Comparison of ENCODE assay signal across 17 mouse cellular contexts in genomic region chr11:53818794-53819193, GRCm38 (mm10). TPM values are rescaled to one million over a fixed set of nuclear protein-coding genes. Genes with fewer than 3 reads are reported as not detected.
A peak's percentile ranks its signal among the peaks of the same experiment; 100 is the strongest.
DNase-seq lines count a peak whose midpoint lies in the region.
"Had no signal": no experiment of that assay in that cellular context is flagged by ENCODE, and none has a peak within 500 bp of the region (broad histone marks: within the 10 kb centered on the region; RNA-seq: fewer than 3 reads in every experiment).

No protein-coding gene starts in this region.

- peak overlapping the region; percentile 66 for H3K27ac ChIP-seq in brown adipose tissue, adult 24 weeks (replicated peaks; ENCODE audit: low read depth, low read length)
- H3K27ac ChIP-seq: forebrain, embryonic 15.5 days; hindbrain, embryonic 13.5 days; limb, embryonic 12.5 days; liver, embryonic 15.5 days; neural tube, embryonic 15.5 days; stomach, postnatal 0 days had no signal

- H3K4me1 ChIP-seq in brown adipose tissue, adult 24 weeks (ENCODE audit: control insufficient read depth, insufficient read depth, insufficient read length, low read length) = peaks cover 46% of the 10 kb centered on the region
- H3K4me1 ChIP-seq: forebrain, embryonic 15.5 days; hindbrain, embryonic 13.5 days; liver, embryonic 15.5 days; neural tube, embryonic 15.5 days had no signal

- DNase-seq in gastrocnemius, postnatal 25 days = peak; percentile 43
- no peak for DNase-seq in gastrocnemius, postnatal 4 days (ENCODE audit: low spot score in 2 of 2)
- peak; percentile 44 for DNase-seq in heart, postnatal 25 days (ENCODE audit: low spot score)
- DNase-seq in kidney, postnatal 36 days = peak; percentile 55 to 74
- DNase-seq in yolk sac, embryonic 10.5 days (ENCODE audit: low spot score) = no peak
- DNase-seq in cerebellum, adult 11 months = no peak
- DNase-seq: cerebellum, adult 9-10 months; embryo, embryonic 11 days; retina, postnatal 1 day had no signal

- intact Hi-C loops in heart, postnatal 25 days (cut with DNase I) = loop anchor here (5.0 kb wide), 1 partner anchor 56 kb away; no protein-coding TSS in a partner anchor

- H3K4me3 ChIP-seq in brown adipose tissue, adult 24 weeks (ENCODE audit: insufficient read depth, low read depth, low read length) = no peak overlapping the region
- H3K4me3 ChIP-seq: forebrain, embryonic 15.5 days; hindbrain, embryonic 13.5 days; limb, embryonic 12.5 days; liver, embryonic 15.5 days; neural tube, embryonic 15.5 days had no signal

RNA-seq across cellular contexts. Expression of gene Gm12216, which starts 40.3 kb away (rescaled TPM):
- 1 to 10 TPM; 2.0 TPM for total RNA-seq in gastrocnemius, postnatal 25 days (2021)
- total RNA-seq in gastrocnemius, postnatal 4 days (2021) = 1 to 10 TPM; 3.2 to 4.6 TPM
- 6.5 and 7.8 TPM in 2 replicates for polyA plus RNA-seq in brown adipose tissue, adult 24 weeks (2012; ENCODE audit: insufficient read depth, insufficient read length, missing spikeins)
- 1 to 10 TPM; 1.3 to 1.7 TPM for total RNA-seq in heart, postnatal 25 days (2021)
- total RNA-seq: MEL had no signal
- polyA plus RNA-seq: forebrain, embryonic 15.5 days; liver, embryonic 15.5 days had no signal

RNA-seq across cellular contexts. Expression of gene Gm17334, which starts 45.8 kb away (rescaled TPM):
- not detected for total RNA-seq in gastrocnemius, postnatal 25 days (2021)
- total RNA-seq in gastrocnemius, postnatal 4 days (2021) = under 1 TPM; 0.31 to 0.32 TPM
- polyA plus RNA-seq in brown adipose tissue, adult 24 weeks (2012; ENCODE audit: insufficient read depth, insufficient read length, missing spikeins) = not detected in 2 replicates
- total RNA-seq in heart, postnatal 25 days (2021) = under 1 TPM in 1 of 2 experiments, not detected in 1; 0.31 TPM
- total RNA-seq: MEL had no signal
- polyA plus RNA-seq: forebrain, embryonic 15.5 days; hindbrain, embryonic 13.5 days; neural tube, embryonic 15.5 days had no signal

RNA-seq across cellular contexts. Expression of gene Irf1, which starts 49.0 kb away (rescaled TPM):
- 1 to 10 TPM; 5.1 to 9.1 TPM for total RNA-seq in gastrocnemius, postnatal 25 days (2021)
- 10 to 100 TPM; 16.1 to 17.0 TPM for total RNA-seq in gastrocnemius, postnatal 4 days (2021)
- polyA plus RNA-seq in brown adipose tissue, adult 24 weeks (2012; ENCODE audit: insufficient read depth, insufficient read length, missing spikeins) = 12.5 and 27.9 TPM in 2 replicates
- 10 to 100 TPM; 13.7 to 21.1 TPM for total RNA-seq in heart, postnatal 25 days (2021)

Comparison
In these comparisons a context has a peak if more than half of its experiments do, and no peak if none do; other contexts are left out.
1. DNase-seq: peak in gastrocnemius, postnatal 25 days (single experiment), heart, postnatal 25 days (single experiment) and kidney, postnatal 36 days (2 of 2); none in gastrocnemius, postnatal 4 days (0 of 2), yolk sac, embryonic 10.5 days (single experiment) and cerebellum, adult 11 months (single experiment).